ENCODE assay signal across 12 mouse cellular contexts in genomic region chr13:13237456-13237855, GRCm38 (mm10). TPM values are rescaled to one million over a fixed set of nuclear protein-coding genes. Genes with fewer than 3 reads are reported as not detected.
A peak's percentile ranks its signal among the peaks of the same experiment; 100 is the strongest.
DNase-seq lines count a peak whose midpoint lies in the region; ATAC-seq and TF ChIP-seq lines count a peak whose summit lies in the region.
"Not testable (repeated sequence)": the region's sequence is repeated elsewhere in the genome, so short reads cannot be mapped to it uniquely, and the experiment has no call there.
"Had no signal": no experiment of that assay in that cellular context is flagged by ENCODE, and none has a peak within 500 bp of the region (broad histone marks: within the 10 kb centered on the region; RNA-seq: fewer than 3 reads in every experiment).

No protein-coding gene starts in this region.

- H3K9me3 ChIP-seq in kidney, postnatal 0 days (replicated peaks; ENCODE audit: low read length) = not testable (repeated sequence)

- H3K27ac ChIP-seq in kidney, postnatal 0 days = not testable (repeated sequence)

- H3K4me3 ChIP-seq in kidney, postnatal 0 days (replicated peaks; ENCODE audit: low read depth, low read length) = not testable (repeated sequence)

- not testable (repeated sequence) for H3K27me3 ChIP-seq in kidney, postnatal 0 days (ENCODE audit: insufficient read depth, low read length)

- DNase-seq in 416B (ENCODE audit: low read depth) = peak; percentile 27
- peak; percentile 72 for DNase-seq in adrenal gland, postnatal 14 days
- peak; percentile 44 for DNase-seq in embryo, embryonic 10 days (ENCODE audit: low spot score)
- peak; percentile 31 to 77 for DNase-seq in heart, adult 18-20 months
- DNase-seq in kidney, postnatal 0 days (ENCODE audit: low spot score) = peak; percentile 53
- peak; percentile 32 to 47 for DNase-seq in left cerebral cortex, postnatal 25 days (ENCODE audit: low spot score in 2 of 2)
- peak; percentile 11 for DNase-seq in mesoderm, embryonic 11.5 days (ENCODE audit: low read depth, low spot score)
- DNase-seq in spleen, postnatal 36 days (ENCODE audit: low spot score in 2 of 2) = peak; percentile 10 to 36

- not testable (repeated sequence) for H3K9ac ChIP-seq in kidney, postnatal 0 days (ENCODE audit: low read depth, low read length)

- not testable (repeated sequence) for H3K4me1 ChIP-seq in kidney, postnatal 0 days (replicated peaks; ENCODE audit: insufficient read depth, low read length)

- H3K36me3 ChIP-seq in kidney, postnatal 0 days (ENCODE audit: insufficient read depth, low read length) = not testable (repeated sequence)

- WGBS in kidney, postnatal 0 days = 0% methylated on average over 1 of the region's 1 CpGs

- intact Hi-C loops in left cerebral cortex, postnatal 25 days (cut with DNase I) = loop anchor here (5.0 kb wide), 1 partner anchor 180 kb away; no protein-coding TSS in a partner anchor

- not testable (repeated sequence) for ATAC-seq in kidney, postnatal 0 days (replicated peaks; ENCODE audit: low FRiP score, low read depth)

- H3K4me2 ChIP-seq in kidney, postnatal 0 days (ENCODE audit: low read length) = not testable (repeated sequence)

- TF ChIP-seq CTCF in kidney, postnatal 0 days (IDR thresholded peaks at IDR 0.05; ENCODE audit: low read depth) = peak; percentile 69

RNA-seq across cellular contexts. Expression of gene Prl2c5, which starts 54.9 kb away (rescaled TPM):
- not detected in 2 replicates for total RNA-seq in adrenal gland, postnatal 14 days (2021)
- total RNA-seq in heart, adult 18-20 months (2021) = not detected
- not detected in 2 replicates for polyA plus RNA-seq in kidney, postnatal 0 days (2015; fragmentation: Nextera tagmentation; extraction: Ambion mirVana)
- not detected for total RNA-seq in left cerebral cortex, postnatal 25 days (2021)
- polyA plus RNA-seq: forebrain, embryonic 16.5 days; hindbrain, embryonic 14.5 days; liver, embryonic 13.5 days; neural tube, embryonic 11.5 days had no signal

Comparison
In these comparisons a context has a peak if more than half of its experiments do, and no peak if none do; other contexts are left out.
1. DNase-seq: peak in every context shown above with its lines; median percentile 72 in adrenal gland, postnatal 14 days; 54 in heart, adult 18-20 months; 53 in kidney, postnatal 0 days; 44 in embryo, embryonic 10 days; 40 in left cerebral cortex, postnatal 25 days; 27 in 416B; 23 in spleen, postnatal 36 days; 11 in mesoderm, embryonic 11.5 days.